Mouse (Mus musculus): ENCODE data around the gene Cpne5.

Cpne5 gene

DNA sequence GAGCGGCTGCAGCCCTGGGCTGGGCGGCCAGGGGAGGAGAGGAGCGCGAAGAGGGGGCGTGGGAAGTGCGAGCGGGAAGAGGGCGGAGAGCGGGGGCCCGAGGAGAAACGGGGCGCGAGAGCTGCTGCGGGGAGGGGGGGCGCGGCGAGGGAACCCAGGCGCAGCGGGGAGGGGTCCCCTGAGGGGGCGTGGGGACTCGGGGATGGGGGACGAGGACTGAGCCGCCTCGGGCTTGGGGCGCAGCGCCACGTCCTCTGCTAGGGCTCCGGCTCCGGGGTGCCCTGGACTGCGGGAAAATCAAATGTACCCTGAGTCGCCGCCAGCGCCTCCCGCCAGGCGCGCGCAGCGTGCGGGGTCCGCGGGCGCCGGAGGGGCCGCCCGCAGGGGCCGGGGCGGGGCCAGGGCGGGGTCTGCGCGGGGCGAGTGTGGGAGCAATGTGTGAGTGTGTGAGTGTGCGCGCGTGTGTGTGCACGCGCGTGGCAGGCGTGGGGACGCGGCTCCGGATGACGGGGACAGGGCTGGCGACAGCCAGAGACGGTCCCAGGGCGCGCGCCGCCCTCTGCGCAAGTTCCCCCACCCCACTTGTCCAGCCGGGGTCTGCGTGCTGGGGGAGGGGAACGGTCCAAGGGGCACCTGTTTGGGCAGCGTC lies at the start of gene Cpne5:
Gene Cpne5, minus strand, starts transcription at position 396 of the 649 bp plus-strand sequence.
- in situ Hi-C loops (cut with MboI, MseI) = loop anchor here in 1 of 2 experiments (5.0 kb wide), 1 partner anchor 61 kb away; no protein-coding TSS in a partner anchor

- in situ Hi-C loops (cut with MboI, MseI) = no loop called here
Measured at GRCm38 (mm10) chr17:29282216-29282952, 44.4 kb upstream of the Cpne5 start.

DNA sequence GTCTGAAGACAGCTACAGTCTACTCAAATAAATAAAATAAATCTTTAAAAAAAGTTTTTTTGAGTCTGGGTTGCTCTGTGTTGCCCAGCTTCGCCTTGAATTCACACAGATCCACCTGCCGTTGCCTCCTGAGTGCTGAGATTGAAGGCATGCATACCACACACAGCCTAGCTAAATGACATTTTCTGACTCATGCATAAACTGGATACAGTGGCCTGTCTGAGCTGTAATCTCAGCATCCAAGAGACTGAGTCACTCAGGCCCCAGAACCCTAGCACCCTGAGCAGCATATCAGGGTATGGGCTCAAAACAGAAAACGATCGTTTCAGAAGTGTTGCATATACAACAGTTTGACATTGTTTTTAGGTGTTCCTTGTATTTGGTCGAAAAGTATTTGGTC lies 43.6 kb upstream of the Cpne5 start:
- in situ Hi-C loops (cut with MboI, MseI) = no loop called here

DNA sequence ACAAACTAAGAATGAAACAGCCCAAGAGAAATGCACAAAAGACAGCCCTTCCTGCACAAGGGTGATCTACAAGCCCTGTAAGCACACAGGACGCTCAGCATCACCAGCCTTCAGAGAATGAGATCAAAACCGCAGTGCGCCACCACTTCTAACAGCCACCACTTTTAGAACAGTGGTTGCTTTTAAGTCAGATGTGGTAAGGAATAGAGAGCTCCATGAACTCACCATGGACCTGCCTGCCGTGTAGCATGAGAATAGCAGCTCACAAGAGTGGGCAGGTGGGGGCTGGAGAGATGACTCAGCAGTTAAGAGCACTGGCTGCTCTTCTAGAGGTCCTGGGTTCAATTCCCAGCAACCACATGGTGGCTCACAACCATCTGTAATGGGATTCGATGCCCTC lies 42.5 kb upstream of the Cpne5 start:
- in situ Hi-C loops (cut with MboI, MseI) = no loop called here

- in situ Hi-C loops (cut with MboI, MseI) = loop anchor here (5.0 to 25.0 kb wide), 2 partner anchors 33 to 88 kb away; partner anchors contain the start of gene Fgd2 (in 1 of the 2)
Measured at GRCm38 (mm10) chr17:29273889-29274288, 35.9 kb upstream of the Cpne5 start.

DNA sequence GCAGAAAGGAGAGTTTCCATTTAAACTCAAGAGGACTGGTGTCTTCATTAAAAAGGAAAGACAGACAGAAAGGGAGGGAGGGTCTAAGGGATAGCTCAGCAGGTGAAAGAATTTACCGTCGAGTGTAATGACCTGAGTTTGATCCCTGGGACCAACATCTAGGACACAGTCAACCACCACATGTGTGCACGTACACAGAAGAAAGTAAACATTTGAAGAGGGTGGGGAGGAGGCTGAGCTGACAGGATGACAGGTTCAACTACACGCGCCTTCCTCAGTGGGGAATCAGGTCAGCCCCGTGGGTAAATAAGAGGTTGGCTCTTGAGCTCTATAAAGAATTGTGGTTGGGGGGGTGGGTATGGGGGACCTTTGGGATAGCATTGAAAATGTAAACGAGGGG lies 35.2 kb upstream of the Cpne5 start:
- in situ Hi-C loops (cut with MboI, MseI) = loop anchor here (5.0 to 25.0 kb wide), 2 partner anchors 34 to 89 kb away; partner anchors contain the start of gene Fgd2 (in 1 of the 2)

GRCm38 (mm10) chr17:29270148-29270698 lies 32.3 kb upstream of the Cpne5 start:
- in situ Hi-C loops (cut with MboI, MseI) = loop anchor here (5.0 to 25.0 kb wide), 2 partner anchors 37 to 92 kb away; partner anchors contain the start of gene Fgd2 (in 1 of the 2)

GRCm38 (mm10) chr17:29269349-29269706 lies 31.4 kb upstream of the Cpne5 start:
- in situ Hi-C loops (cut with MboI, MseI) = loop anchor here in 1 of 2 experiments (25.0 kb wide), 1 partner anchor 93 kb away; the partner anchor contains the start of gene Fgd2

GRCm38 (mm10) chr17:29268682-29269348 lies 30.8 kb upstream of the Cpne5 start, which contains the start of gene BC004004:
Gene BC004004, plus strand, starts transcription at chr17:29268788.
- in situ Hi-C loops (cut with MboI, MseI) = loop anchor here in 1 of 2 experiments (25.0 kb wide), 1 partner anchor 93 kb away; the partner anchor contains the start of gene Fgd2

GRCm38 (mm10) chr17:29267931-29268681 lies 30.1 kb upstream of the Cpne5 start:
- in situ Hi-C loops (cut with MboI, MseI) = loop anchor here in 1 of 2 experiments (25.0 kb wide), 1 partner anchor 94 kb away; the partner anchor contains the start of gene Fgd2

GRCm38 (mm10) chr17:29267040-29267439 lies 29.1 kb upstream of the Cpne5 start:
- in situ Hi-C loops (cut with MboI, MseI) = loop anchor here in 1 of 2 experiments (25.0 kb wide), 1 partner anchor 95 kb away; the partner anchor contains the start of gene Fgd2

GRCm38 (mm10) chr17:29264760-29265159 lies 26.8 kb upstream of the Cpne5 start:
- in situ Hi-C loops (cut with MboI, MseI) = loop anchor here (5.0 to 25.0 kb wide), 2 partner anchors 98 to 253 kb away; partner anchors contain the start of gene Fgd2 (in 1 of the 2)

DNA sequence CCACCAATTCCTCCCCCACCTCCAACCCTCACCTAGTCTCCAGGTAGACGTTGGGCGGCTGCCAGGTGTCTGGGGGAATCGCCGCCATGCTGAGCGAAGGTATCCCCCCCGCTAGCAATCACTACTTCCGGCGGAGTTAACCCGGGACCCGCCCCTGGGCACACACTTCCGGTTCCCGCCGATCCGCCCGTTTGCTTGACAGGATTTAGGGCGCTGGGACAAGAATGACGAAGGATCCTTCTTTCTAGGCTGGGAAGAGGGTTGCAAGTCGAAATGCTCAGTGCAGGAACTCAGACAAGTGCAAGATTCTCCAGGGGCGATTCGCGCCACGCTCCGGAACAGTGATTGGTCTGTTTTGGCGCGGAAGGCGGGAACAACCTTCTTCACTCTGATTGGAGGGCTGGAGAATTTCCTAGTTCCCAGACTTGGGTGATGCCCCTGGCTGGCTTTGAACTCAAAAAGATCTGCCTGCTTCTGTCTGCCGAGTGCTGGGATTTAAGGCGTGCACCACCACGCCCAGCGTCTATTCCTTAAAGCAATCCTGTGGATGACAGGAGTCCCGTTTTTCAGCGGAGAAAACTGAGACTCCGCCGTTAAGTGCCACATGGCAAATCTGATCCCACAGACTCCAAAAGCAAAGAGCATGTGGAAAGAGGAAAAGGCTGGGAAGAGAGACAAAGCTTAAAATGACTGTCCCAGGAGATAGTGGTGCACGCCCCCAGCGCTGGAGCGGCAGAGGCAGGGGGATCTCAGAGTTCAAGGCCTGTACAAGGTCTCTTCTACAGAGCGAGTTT lies 26.1 kb upstream of the Cpne5 start, which contains the start of gene Ppil1:
Gene Ppil1, minus strand, starts transcription at position 347 of the 794 bp plus-strand sequence.
- in situ Hi-C loops (cut with MboI, MseI) = loop anchor here (5.0 to 25.0 kb wide), 2 partner anchors 98 to 253 kb away; partner anchors contain the start of gene Fgd2 (in 1 of the 2)

DNA sequence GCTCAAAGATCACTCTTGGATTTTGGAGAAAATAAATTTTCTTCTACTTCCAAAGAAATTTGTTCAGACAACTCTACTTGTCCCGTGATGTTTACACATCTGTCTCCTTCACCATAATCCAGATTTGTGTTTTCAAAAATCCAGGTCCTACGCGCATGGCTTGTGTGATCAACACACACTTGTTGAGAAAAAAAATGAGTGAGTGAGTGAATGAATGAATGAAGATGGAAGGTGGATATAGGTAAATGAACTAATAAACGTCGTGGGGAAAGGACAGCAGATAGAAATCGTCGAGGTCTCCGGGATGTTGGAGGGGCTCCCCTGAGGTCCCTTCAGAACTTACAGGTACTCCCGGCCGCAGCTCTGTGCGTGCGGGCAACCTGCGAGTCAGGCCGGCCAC lies 25.4 kb upstream of the Cpne5 start:
- in situ Hi-C loops (cut with MboI, MseI) = loop anchor here (5.0 to 25.0 kb wide), 2 partner anchors 99 to 254 kb away; partner anchors contain the start of gene Fgd2 (in 1 of the 2)

GRCm38 (mm10) chr17:29262259-29262649 lies 24.3 kb upstream of the Cpne5 start:
- in situ Hi-C loops (cut with MboI, MseI) = loop anchor here (5.0 to 25.0 kb wide), 2 partner anchors 100 to 255 kb away; partner anchors contain the start of gene Fgd2 (in 1 of the 2)

- in situ Hi-C loops (cut with MboI, MseI) = loop anchor here (5.0 to 25.0 kb wide), 2 partner anchors 101 to 256 kb away; partner anchors contain the start of gene Fgd2 (in 1 of the 2)
Measured at GRCm38 (mm10) chr17:29261603-29262258, 23.8 kb upstream of the Cpne5 start.

DNA sequence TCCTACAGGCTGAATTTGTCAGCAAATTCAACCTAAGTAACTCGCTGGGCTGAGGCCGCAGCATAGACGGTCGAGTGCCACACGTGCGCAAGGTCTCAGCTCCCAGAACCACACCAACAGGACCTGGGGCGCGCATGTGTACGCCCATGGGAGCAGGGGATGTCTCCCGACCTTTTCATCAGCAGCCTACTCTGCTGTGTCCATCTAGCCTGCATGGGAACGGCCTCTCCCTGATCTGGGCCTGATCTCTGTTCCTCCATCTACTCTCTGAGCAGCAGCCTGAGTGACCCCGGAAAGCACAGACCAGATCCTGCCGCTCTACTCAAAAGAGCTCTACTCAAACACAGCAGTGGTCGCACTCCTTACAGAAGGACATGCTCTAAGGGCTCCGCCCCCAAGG lies 22.5 kb upstream of the Cpne5 start:
- in situ Hi-C loops (cut with MboI, MseI) = loop anchor here (5.0 to 25.0 kb wide), 2 partner anchors 102 to 257 kb away; partner anchors contain the start of gene Fgd2 (in 1 of the 2)

DNA sequence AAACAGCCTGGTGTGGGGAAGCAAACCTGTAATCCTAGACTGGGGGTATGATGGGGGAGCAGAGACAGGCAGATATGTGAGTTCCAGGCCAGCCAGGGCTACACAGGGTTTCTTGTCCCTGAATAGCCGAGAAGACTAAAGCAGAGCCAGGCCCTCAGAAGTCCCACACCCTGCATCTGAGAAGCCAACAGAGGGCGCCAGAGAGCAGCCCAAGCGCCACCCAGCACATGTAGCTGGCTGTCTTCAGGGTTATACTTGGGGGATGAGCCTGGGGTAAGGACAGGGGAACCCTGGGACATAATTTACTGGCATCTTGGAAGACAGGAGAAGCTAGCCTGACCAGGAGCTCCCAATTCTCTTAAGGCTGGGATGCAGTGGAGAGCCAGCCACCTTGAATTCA lies 21.5 kb upstream of the Cpne5 start:
- in situ Hi-C loops (cut with MboI, MseI) = loop anchor here (5.0 to 25.0 kb wide), 3 partner anchors 82 to 248 kb away; partner anchors contain the start of gene Fgd2 (in 1 of the 2)
